ENCODE assay signal across 9 mouse cellular contexts in the genomic region with DNA sequence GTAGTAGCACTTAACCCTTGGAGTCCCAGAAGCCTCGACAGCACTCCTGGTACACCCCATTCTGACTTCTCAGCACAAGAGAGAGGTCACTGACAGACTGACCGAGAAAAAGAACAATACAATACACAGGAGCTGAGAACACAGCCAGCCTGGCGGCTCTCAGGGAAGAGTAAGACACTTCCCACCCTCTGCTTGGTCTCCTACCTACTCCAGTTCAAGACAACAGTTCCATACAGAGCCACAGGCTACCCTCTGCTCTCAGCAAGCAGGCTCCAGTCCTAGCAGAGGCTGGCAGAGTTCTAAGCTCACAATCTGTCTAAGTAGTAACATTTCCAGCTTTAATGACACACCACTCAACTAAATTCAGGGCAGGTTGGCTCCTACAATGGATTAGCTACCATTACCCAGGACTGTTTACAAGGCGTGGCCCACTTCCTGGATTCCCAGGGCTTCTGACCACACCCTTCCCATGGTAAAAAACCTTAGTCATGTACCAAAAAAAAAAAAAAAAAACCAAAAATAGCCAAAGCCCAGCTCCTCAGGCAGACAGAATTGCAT. TPM values are rescaled to one million over a fixed set of nuclear protein-coding genes. Genes with fewer than 3 reads are reported as not detected.
DNase-seq lines count a peak whose midpoint lies in the region; ATAC-seq and TF ChIP-seq lines count a peak whose summit lies in the region.
"Had no signal": no experiment of that assay in that cellular context is flagged by ENCODE, and none has a peak within 500 bp of the region (broad histone marks: within the 10 kb centered on the region; RNA-seq: fewer than 3 reads in every experiment).

No protein-coding gene starts in this region.

- WGBS in embryonic facial prominence, embryonic 13.5 days = 61% methylated on average over 4 of the region's 4 CpGs
- WGBS in embryonic facial prominence, embryonic 10.5 days = 63% methylated on average over 4 of the region's 4 CpGs
- WGBS in limb, embryonic 15.5 days = 57% methylated on average over 4 of the region's 4 CpGs
- WGBS in midbrain, postnatal 0 days = 61% methylated on average over 4 of the region's 4 CpGs

- H3K4me1 ChIP-seq in embryonic facial prominence, embryonic 13.5 days = peaks cover 56% of the 10 kb centered on the region
- H3K4me1 ChIP-seq in embryonic facial prominence, embryonic 10.5 days = peaks cover 65% of the 10 kb centered on the region
- peaks cover 5% of the 10 kb centered on the region for H3K4me1 ChIP-seq in cortical plate, adult 2 months (ENCODE audit: control insufficient read depth, insufficient read depth, low read length)
- peaks cover 54% of the 10 kb centered on the region for H3K4me1 ChIP-seq in limb, embryonic 15.5 days
- peaks cover 16% of the 10 kb centered on the region for H3K4me1 ChIP-seq in midbrain, postnatal 0 days (ENCODE audit: insufficient read depth, low read length)

- no peaks in the 10 kb centered on the region for H3K27me3 ChIP-seq in embryonic facial prominence, embryonic 13.5 days
- H3K27me3 ChIP-seq in embryonic facial prominence, embryonic 10.5 days (replicated peaks; ENCODE audit: low read depth, poor library complexity, severe bottlenecking) = no peaks in the 10 kb centered on the region
- H3K27me3 ChIP-seq in limb, embryonic 15.5 days = no peaks in the 10 kb centered on the region
- H3K27me3 ChIP-seq in midbrain, postnatal 0 days (ENCODE audit: insufficient read depth, low read length) = no peaks in the 10 kb centered on the region

- H3K4me2 ChIP-seq in embryonic facial prominence, embryonic 13.5 days = peak overlapping the region; percentile 19; the same call in 1 of the 2 replicates
- peak overlapping the region; percentile 15; the same call in 1 of the 2 replicates for H3K4me2 ChIP-seq in limb, embryonic 15.5 days
- H3K4me2 ChIP-seq in midbrain, postnatal 0 days (ENCODE audit: low read depth, low read length, poor library complexity, severe bottlenecking) = no peak overlapping the region
- H3K4me2 ChIP-seq: midbrain, embryonic 12.5 days had no signal

- H3K36me3 ChIP-seq in embryonic facial prominence, embryonic 13.5 days = no peaks in the 10 kb centered on the region
- no peaks in the 10 kb centered on the region for H3K36me3 ChIP-seq in embryonic facial prominence, embryonic 10.5 days (replicated peaks)
- H3K36me3 ChIP-seq in limb, embryonic 15.5 days = no peaks in the 10 kb centered on the region
- no peaks in the 10 kb centered on the region for H3K36me3 ChIP-seq in midbrain, postnatal 0 days (ENCODE audit: insufficient read depth, low read length)
- H3K36me3 ChIP-seq: midbrain, embryonic 12.5 days had no signal

- no peak for TF ChIP-seq POLR2A in cortical plate, adult 2 months (IDR thresholded peaks at IDR 0.05; ENCODE audit: extremely low read depth, insufficient read depth, low read length)

- no peak overlapping the region for H3K4me3 ChIP-seq in embryonic facial prominence, embryonic 13.5 days
- no peak overlapping the region; the same call in 1 of the 2 replicates for H3K4me3 ChIP-seq in embryonic facial prominence, embryonic 10.5 days
- no peak overlapping the region for H3K4me3 ChIP-seq in cortical plate, adult 2 months (ENCODE audit: insufficient read depth, low read length)
- H3K4me3 ChIP-seq in limb, embryonic 15.5 days = no peak overlapping the region
- H3K4me3 ChIP-seq in midbrain, postnatal 0 days (ENCODE audit: low read depth, low read length) = no peak overlapping the region
- H3K4me3 ChIP-seq: midbrain, embryonic 12.5 days had no signal

- 0 out of 2 replicates have a peak overlapping the region, but pooled peaks have one; percentile 16 for H3K9ac ChIP-seq in embryonic facial prominence, embryonic 13.5 days
- no peak overlapping the region for H3K9ac ChIP-seq in limb, embryonic 15.5 days
- H3K9ac ChIP-seq in midbrain, postnatal 0 days (replicated peaks; ENCODE audit: low read length, poor library complexity, severe bottlenecking) = no peak overlapping the region
- H3K9ac ChIP-seq: midbrain, embryonic 12.5 days had no signal

- H3K27ac ChIP-seq in embryonic facial prominence, embryonic 13.5 days = 0 out of 2 replicates have a peak overlapping the region, but pooled peaks have one; percentile 98
- no peak overlapping the region for H3K27ac ChIP-seq in embryonic facial prominence, embryonic 10.5 days (replicated peaks)
- H3K27ac ChIP-seq in cortical plate, adult 2 months (ENCODE audit: insufficient read depth, low read length) = peak overlapping the region; percentile 85
- peak overlapping the region; percentile 97 for H3K27ac ChIP-seq in limb, embryonic 15.5 days
- no peak overlapping the region for H3K27ac ChIP-seq in midbrain, postnatal 0 days (ENCODE audit: low read depth, low read length)

- ATAC-seq in embryonic facial prominence, embryonic 13.5 days (ENCODE audit: insufficient number of reproducible peaks, insufficient read depth, low FRiP score, low TSS enrichment, low read depth) = no peak
- no peak for ATAC-seq in limb, embryonic 15.5 days (ENCODE audit: insufficient number of reproducible peaks, low FRiP score, low TSS enrichment, low read depth)
- ATAC-seq in midbrain, postnatal 0 days (ENCODE audit: low FRiP score) = no peak

- no peaks in the 10 kb centered on the region for H3K9me3 ChIP-seq in embryonic facial prominence, embryonic 13.5 days
- no peaks in the 10 kb centered on the region for H3K9me3 ChIP-seq in embryonic facial prominence, embryonic 10.5 days
- H3K9me3 ChIP-seq in limb, embryonic 15.5 days = no peaks in the 10 kb centered on the region
- no peaks in the 10 kb centered on the region for H3K9me3 ChIP-seq in midbrain, postnatal 0 days (ENCODE audit: low read length)
- H3K9me3 ChIP-seq: midbrain, embryonic 12.5 days had no signal

- no peak for TF ChIP-seq CTCF in cortical plate, adult 2 months (IDR thresholded peaks at IDR 0.05; ENCODE audit: extremely low read depth, insufficient read depth, low read length)
- TF ChIP-seq CTCF in midbrain, postnatal 0 days (IDR thresholded peaks at IDR 0.05) = no peak

- no peak for DNase-seq in embryonic facial prominence, embryonic 10.5 days (ENCODE audit: low spot score)
- peak; percentile 44 for DNase-seq in A20 (ENCODE audit: low read depth, low spot score)
- no peak for DNase-seq in right cerebral cortex, postnatal 14 days
- DNase-seq in ovary, adult 18-20 months (ENCODE audit: low spot score) = no peak
- no peak for DNase-seq in midbrain, postnatal 0 days (ENCODE audit: low spot score)

RNA-seq across cellular contexts. Expression of gene Frmd8, which starts 33.6 kb away (rescaled TPM):
- 30.6 and 34.0 TPM in 2 replicates for polyA plus RNA-seq in embryonic facial prominence, embryonic 13.5 days (2015; fragmentation: Nextera tagmentation; extraction: Ambion mirVana)
- 44.6 and 45.4 TPM in 2 replicates for polyA plus RNA-seq in embryonic facial prominence, embryonic 10.5 days (2016; fragmentation: Nextera tagmentation; extraction: Ambion mirVana)
- polyA plus RNA-seq in cortical plate, adult 2 months (2012; rRNA removed) = 17.1 and 22.1 TPM in 2 replicates
- 28.4 and 31.3 TPM in 2 replicates for polyA plus RNA-seq in limb, embryonic 15.5 days (2015; fragmentation: Nextera tagmentation; extraction: Ambion mirVana)
- total RNA-seq in midbrain, postnatal 0 days (2014; rRNA removed) = 11.2 and 19.1 TPM in 2 replicates
- 11.2 and 11.7 TPM in 2 replicates for polyA plus RNA-seq in midbrain, postnatal 0 days (2015; fragmentation: Nextera tagmentation; extraction: Ambion mirVana)

RNA-seq across cellular contexts. Expression of gene Slc25a45, which starts 36.1 kb away (rescaled TPM):
- polyA plus RNA-seq in embryonic facial prominence, embryonic 13.5 days (2015; fragmentation: Nextera tagmentation; extraction: Ambion mirVana) = 3.1 and 4.5 TPM in 2 replicates
- polyA plus RNA-seq in embryonic facial prominence, embryonic 10.5 days (2016; fragmentation: Nextera tagmentation; extraction: Ambion mirVana) = 2.5 and 2.9 TPM in 2 replicates
- 6.6 and 7.4 TPM in 2 replicates for polyA plus RNA-seq in cortical plate, adult 2 months (2012; rRNA removed)
- polyA plus RNA-seq in limb, embryonic 15.5 days (2015; fragmentation: Nextera tagmentation; extraction: Ambion mirVana) = 3.4 and 5.2 TPM in 2 replicates
- total RNA-seq in midbrain, postnatal 0 days (2014; rRNA removed) = 3.7 and 4.8 TPM in 2 replicates
- 2.1 and 2.7 TPM in 2 replicates for polyA plus RNA-seq in midbrain, postnatal 0 days (2015; fragmentation: Nextera tagmentation; extraction: Ambion mirVana)

RNA-seq across cellular contexts. Expression of gene Tigd3, which starts 52.5 kb away (rescaled TPM):
- polyA plus RNA-seq in embryonic facial prominence, embryonic 13.5 days (2015; fragmentation: Nextera tagmentation; extraction: Ambion mirVana) = 3.8 and 4.7 TPM in 2 replicates
- polyA plus RNA-seq in embryonic facial prominence, embryonic 10.5 days (2016; fragmentation: Nextera tagmentation; extraction: Ambion mirVana) = 6.8 and 7.4 TPM in 2 replicates
- polyA plus RNA-seq in cortical plate, adult 2 months (2012; rRNA removed) = 3.6 and 4.0 TPM in 2 replicates
- 3.1 TPM in 2 replicates for polyA plus RNA-seq in limb, embryonic 15.5 days (2015; fragmentation: Nextera tagmentation; extraction: Ambion mirVana)
- 9.0 and 11.4 TPM in 2 replicates for total RNA-seq in midbrain, postnatal 0 days (2014; rRNA removed)
- 10.6 and 10.9 TPM in 2 replicates for polyA plus RNA-seq in midbrain, postnatal 0 days (2015; fragmentation: Nextera tagmentation; extraction: Ambion mirVana)

Comparison
In these comparisons a context has a peak if more than half of its experiments do, and no peak if none do; other contexts are left out.
1. H3K27ac ChIP-seq: peak in embryonic facial prominence, embryonic 13.5 days (single experiment), cortical plate, adult 2 months (single experiment) and limb, embryonic 15.5 days (single experiment); none in embryonic facial prominence, embryonic 10.5 days (single experiment) and midbrain, postnatal 0 days (single experiment).